Mouse (Mus musculus): ENCODE measurements around the gene 2610528J11Rik. TPM values are rescaled to one million over a fixed set of nuclear protein-coding genes. Genes with fewer than 3 reads are reported as not detected.
A peak's percentile ranks its signal among the peaks of the same experiment; 100 is the strongest.
"Not testable (repeated sequence)": the region's sequence is repeated elsewhere in the genome, so short reads cannot be mapped to it uniquely, and the experiment has no call there.

2610528J11Rik gene
- polyA plus RNA-seq, 1 experiment from 2014 or later: 8.2 TPM

DNA sequence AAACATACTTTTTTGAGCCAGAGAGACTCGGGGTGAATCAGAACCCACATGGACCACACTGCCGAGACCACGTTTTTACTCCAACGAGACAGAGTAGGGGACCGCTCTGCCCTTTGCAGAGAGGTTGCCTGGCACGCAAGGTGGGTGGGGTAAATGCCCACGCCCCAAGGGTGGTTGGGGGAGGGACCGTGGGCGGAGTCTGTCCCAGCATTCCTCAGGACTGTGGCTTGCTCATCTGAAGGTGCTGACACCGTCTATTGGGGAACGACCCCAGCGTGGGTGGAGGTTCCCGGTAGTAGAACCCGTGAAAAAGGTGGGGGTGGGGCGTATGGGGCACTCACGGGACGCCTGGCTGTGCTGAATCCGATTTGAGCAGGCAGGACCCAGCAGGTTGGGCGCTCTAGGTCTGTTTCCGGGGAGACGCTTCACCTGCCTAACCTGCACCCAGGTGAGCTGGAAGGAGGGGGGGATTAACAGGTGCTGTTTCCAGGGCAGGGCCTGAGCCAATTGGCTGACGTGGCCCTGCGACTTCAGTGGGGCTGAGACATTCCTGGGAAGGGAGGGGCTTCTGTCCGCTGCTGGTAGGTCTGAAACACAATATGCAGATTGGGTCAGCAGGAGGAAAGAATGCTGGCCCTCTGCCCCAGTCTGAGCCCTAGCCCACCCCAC, 16.9 kb downstream of the 2610528J11Rik start, which contains the start of gene Tmem125:
Gene Tmem125 (minus strand): TSS at position 453 of the 669 bp plus-strand sequence.
- H3K27ac ChIP-seq (replicated peaks; ENCODE audit: low read depth, low read length): peak within 1 kb of the TSS; percentile 39
- H3K4me2 ChIP-seq (ENCODE audit: low read depth, low read length): peak within 1 kb of the TSS; percentile 64
- H3K36me3 ChIP-seq (ENCODE audit: control insufficient read depth, insufficient read depth, low read length): no peaks in the 10 kb centered on the region
- DNase-seq (ENCODE audit: low spot score) (peak; percentile 87), ATAC-seq (ENCODE audit: low read depth) (peak; percentile 92)
- H3K9ac ChIP-seq (ENCODE audit: low read depth, low read length): peak within 1 kb of the TSS; percentile 32; the same call in 1 of the 2 replicates
- H3K27me3 ChIP-seq (replicated peaks; ENCODE audit: control insufficient read depth, insufficient read depth, low read length): peaks cover 3% of the 10 kb centered on the region; the same call in 1 of the 2 replicates
- peak within 1 kb of the TSS; percentile 34 for H3K4me3 ChIP-seq (ENCODE audit: low read depth, low read length)
- no peaks in the 10 kb centered on the region for H3K9me3 ChIP-seq (ENCODE audit: control insufficient read depth, low read length)
- peaks cover 20% of the 10 kb centered on the region for H3K4me1 ChIP-seq (ENCODE audit: control insufficient read depth, insufficient read depth, low read length)
- WGBS: 1% methylated on average over 16 of the region's 24 CpGs

DNA sequence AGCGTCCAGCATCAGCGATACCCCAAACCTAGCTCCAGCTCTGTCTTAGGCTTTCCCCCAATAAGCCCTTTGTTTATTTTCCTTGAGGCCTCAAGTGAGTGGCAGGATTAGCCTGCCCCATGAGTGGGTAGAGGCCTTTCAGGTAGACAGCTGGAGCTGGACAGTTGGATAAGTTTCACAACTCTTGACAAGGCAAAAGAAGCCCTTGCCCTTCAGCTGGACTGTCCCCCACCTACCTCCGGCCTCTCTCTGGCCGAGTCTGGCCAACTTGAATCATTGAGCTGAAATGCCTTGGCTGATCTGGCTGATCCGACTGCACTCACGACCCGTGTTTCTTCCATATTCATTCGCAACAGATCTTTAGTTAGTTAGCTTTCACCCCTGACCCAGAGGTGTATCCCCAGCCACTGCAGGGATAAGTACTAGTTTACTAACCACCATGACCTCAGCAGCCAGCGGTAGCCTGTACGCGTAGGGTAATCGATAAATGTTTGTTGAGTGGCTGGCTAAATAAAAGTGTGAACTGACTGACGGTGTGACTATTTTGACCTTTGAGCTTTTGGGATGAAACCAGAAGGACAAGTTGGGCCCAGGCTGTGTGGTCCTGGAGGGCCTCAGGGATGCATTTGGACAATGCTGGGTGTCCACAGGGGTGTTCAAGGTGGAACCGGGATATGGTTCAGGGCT, 17.8 kb downstream of the 2610528J11Rik start:
- peak overlapping the region; percentile 34; the same call in 1 of the 2 replicates for H3K4me3 ChIP-seq (ENCODE audit: low read depth, low read length)

DNA sequence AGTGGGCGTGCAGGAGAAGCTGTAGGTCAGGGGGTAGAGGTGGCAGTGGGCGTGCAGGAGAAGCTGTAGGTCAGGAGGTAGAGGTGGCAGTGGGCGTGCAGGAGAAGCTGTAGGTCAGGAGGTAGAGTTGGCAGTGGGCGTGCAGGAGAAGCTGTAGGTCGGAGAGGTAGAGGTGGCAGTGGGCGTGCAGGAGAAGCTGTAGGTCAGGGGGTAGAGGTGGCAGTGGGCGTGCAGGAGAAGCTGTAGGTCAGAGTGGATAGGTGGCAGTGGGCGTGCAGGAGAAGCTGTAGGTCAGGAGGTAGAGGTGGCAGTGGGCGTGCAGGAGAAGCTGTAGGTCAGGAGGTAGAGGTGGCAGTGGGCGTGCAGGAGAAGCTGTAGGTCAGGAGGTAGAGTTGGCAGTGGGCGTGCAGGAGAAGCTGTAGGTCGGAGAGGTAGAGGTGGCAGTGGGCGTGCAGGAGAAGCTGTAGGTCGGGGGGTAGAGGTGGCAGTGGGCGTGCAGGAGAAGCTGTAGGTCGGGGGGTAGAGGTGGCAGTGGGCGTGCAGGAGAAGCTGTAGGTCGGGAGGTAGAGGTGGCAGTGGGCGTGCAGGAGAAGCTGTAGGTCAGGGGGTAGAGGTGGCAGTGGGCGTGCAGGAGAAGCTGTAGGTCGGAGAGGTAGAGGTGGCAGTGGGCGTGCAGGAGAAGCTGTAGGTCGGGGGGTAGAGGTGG, 20.8 kb downstream of the 2610528J11Rik start:
- peaks cover 11% of the 10 kb centered on the region for H3K4me1 ChIP-seq (ENCODE audit: control insufficient read depth, insufficient read depth, low read length)

More for the DNA sequence above, 17.8 kb downstream of the 2610528J11Rik start:
- no peak for ATAC-seq (ENCODE audit: low read depth)
- peaks cover 20% of the 10 kb centered on the region for H3K4me1 ChIP-seq (ENCODE audit: control insufficient read depth, insufficient read depth, low read length)
- peak overlapping the region; percentile 64 for H3K4me2 ChIP-seq (ENCODE audit: low read depth, low read length)
- no peak for DNase-seq (ENCODE audit: low spot score)
- H3K9me3 ChIP-seq (ENCODE audit: control insufficient read depth, low read length): no peaks in the 10 kb centered on the region
- H3K27ac ChIP-seq (replicated peaks; ENCODE audit: low read depth, low read length): peak overlapping the region; percentile 17
- 67% methylated on average over 14 of the region's 14 CpGs for WGBS
- peaks cover 3% of the 10 kb centered on the region; the same call in 1 of the 2 replicates for H3K27me3 ChIP-seq (replicated peaks; ENCODE audit: control insufficient read depth, insufficient read depth, low read length)
- no peaks in the 10 kb centered on the region for H3K36me3 ChIP-seq (ENCODE audit: control insufficient read depth, insufficient read depth, low read length)
- H3K9ac ChIP-seq (ENCODE audit: low read depth, low read length): peak overlapping the region; percentile 32; the same call in 1 of the 2 replicates

DNA sequence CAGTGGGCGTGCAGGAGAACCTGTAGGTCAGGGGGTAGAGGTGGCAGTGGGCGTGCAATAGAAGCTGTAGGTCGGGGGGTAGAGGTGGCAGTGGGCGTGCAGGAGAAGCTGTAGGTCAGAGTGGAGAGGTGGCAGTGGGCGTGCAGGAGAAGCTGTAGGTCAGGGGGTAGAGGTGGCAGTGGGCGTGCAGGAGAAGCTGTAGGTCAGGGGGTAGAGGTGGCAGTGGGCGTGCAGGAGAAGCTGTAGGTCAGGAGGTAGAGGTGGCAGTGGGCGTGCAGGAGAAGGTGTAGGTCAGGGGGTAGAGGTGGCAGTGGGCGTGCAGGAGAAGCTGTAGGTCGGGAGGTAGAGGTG, 21.3 kb downstream of the 2610528J11Rik start:
- peak; percentile 84 for DNase-seq (ENCODE audit: low spot score)
- H3K4me2 ChIP-seq (ENCODE audit: low read depth, low read length); H3K9ac ChIP-seq (ENCODE audit: low read depth, low read length); ATAC-seq (ENCODE audit: low read depth); H3K9me3 ChIP-seq (ENCODE audit: control insufficient read depth, low read length); H3K36me3 ChIP-seq (ENCODE audit: control insufficient read depth, insufficient read depth, low read length); H3K4me3 ChIP-seq (ENCODE audit: low read depth, low read length); H3K27ac ChIP-seq (replicated peaks; ENCODE audit: low read depth, low read length); H3K27me3 ChIP-seq (replicated peaks; ENCODE audit: control insufficient read depth, insufficient read depth, low read length): not testable (repeated sequence)
- H3K4me1 ChIP-seq (ENCODE audit: control insufficient read depth, insufficient read depth, low read length): peaks cover 11% of the 10 kb centered on the region
- 84% methylated on average over 10 of the region's 10 CpGs for WGBS

More for the DNA sequence above, 20.8 kb downstream of the 2610528J11Rik start:
- DNase-seq (ENCODE audit: low spot score); H3K9ac ChIP-seq (ENCODE audit: low read depth, low read length); H3K9me3 ChIP-seq (ENCODE audit: control insufficient read depth, low read length); H3K36me3 ChIP-seq (ENCODE audit: control insufficient read depth, insufficient read depth, low read length); ATAC-seq (ENCODE audit: low read depth); H3K27me3 ChIP-seq (replicated peaks; ENCODE audit: control insufficient read depth, insufficient read depth, low read length); H3K4me2 ChIP-seq (ENCODE audit: low read depth, low read length); H3K27ac ChIP-seq (replicated peaks; ENCODE audit: low read depth, low read length); H3K4me3 ChIP-seq (ENCODE audit: low read depth, low read length): not testable (repeated sequence)
- WGBS: 89% methylated on average over 22 of the region's 23 CpGs

DNA sequence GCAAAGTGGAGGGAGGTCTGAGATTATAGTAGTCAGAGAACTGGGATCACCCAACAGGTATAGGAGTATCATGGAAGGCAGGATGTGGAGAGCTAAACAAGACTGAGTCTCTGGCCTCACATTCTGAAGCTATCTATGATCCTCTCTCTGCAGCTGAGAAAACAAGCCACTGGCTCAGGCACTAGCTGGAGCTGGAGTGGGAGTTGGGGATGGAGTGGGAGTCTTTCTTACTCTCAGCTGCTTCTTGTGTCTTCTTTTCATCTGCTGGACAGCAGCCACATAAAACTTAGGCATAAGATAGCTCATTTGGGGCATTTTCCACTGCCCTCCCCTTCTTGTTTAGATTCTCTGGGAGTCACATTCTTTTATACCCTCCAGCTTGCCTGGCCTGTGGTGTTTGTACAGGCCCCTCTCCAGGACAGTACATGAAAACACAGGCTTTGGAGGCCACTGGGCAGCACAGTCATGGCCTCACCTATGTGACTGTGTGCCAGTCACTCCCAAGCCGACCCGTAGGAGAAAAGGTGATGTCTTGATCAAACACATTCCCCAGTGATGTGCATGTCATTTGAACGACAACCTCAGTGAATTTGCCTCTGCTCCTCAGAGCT, 26.3 kb downstream of the 2610528J11Rik start:
- Histone ChIP-seq H3K9ac (ENCODE audit: low read depth, low read length) (no peak overlapping the region), H3K4me1 (ENCODE audit: control insufficient read depth, insufficient read depth, low read length) (no peaks in the 10 kb centered on the region), H3K27me3 (replicated peaks; ENCODE audit: control insufficient read depth, insufficient read depth, low read length) (no peaks in the 10 kb centered on the region), H3K36me3 (ENCODE audit: control insufficient read depth, insufficient read depth, low read length) (no peaks in the 10 kb centered on the region), H3K4me3 (ENCODE audit: low read depth, low read length) (no peak overlapping the region), H3K27ac (replicated peaks; ENCODE audit: low read depth, low read length) (no peak overlapping the region), H3K4me2 (ENCODE audit: low read depth, low read length) (no peak overlapping the region), H3K9me3 (ENCODE audit: control insufficient read depth, low read length) (no peaks in the 10 kb centered on the region)
- ATAC-seq (ENCODE audit: low read depth) (no peak), DNase-seq (ENCODE audit: low spot score) (peak; percentile 27)
- WGBS: 79% methylated on average over 3 of the region's 3 CpGs

DNA sequence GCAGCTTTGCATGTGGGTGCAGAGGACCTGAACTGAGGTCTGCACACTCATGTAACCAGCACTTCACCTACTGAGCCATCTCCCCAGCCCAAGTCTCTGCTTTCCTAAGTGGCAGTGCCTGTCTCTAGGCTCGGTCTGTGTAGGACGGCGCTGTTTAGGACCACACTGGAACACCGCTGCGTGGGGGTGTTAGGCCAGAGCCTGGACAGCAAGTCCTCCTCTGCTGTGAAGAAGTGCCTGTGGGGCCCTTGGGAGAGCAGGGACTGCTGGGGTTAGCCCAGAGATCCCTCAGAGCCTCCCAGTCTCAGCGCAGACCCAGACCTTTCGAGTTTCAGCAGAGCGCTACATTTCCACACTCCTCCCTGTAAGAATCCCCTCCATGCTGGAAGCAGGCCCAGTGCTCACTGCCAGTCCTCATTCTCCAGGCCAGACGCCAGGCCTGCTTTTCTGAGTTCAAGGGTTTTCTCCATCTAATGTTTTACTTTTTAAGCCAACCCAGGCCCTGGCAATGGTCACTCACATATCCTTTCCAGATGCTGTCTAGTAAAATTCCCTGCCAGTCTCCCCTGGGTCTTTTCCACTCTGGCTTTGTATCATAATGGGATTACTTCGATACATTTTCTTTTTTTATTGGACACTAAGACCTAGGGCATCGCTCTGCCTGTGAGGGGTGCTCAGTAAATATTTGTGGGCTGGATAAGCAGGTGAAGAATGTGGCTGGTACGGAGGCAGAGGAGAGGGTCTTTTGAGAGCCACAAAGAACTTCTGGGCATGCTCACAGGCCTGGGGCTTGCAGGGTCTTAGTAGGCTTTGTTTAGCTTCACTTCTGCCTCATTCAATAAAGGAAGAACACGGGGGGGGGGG, 37.5 kb downstream of the 2610528J11Rik start:
- DNase-seq (ENCODE audit: low spot score) (peak; percentile 85), ATAC-seq (ENCODE audit: low read depth) (peak; percentile 62)
- Histone ChIP-seq H3K4me3 (ENCODE audit: low read depth, low read length) (no peak overlapping the region), H3K36me3 (ENCODE audit: control insufficient read depth, insufficient read depth, low read length) (no peaks in the 10 kb centered on the region), H3K9me3 (ENCODE audit: control insufficient read depth, low read length) (0 out of 2 replicates have a peak, but pooled peaks cover 4% of the 10 kb centered on the region), H3K4me1 (ENCODE audit: control insufficient read depth, insufficient read depth, low read length) (0 out of 2 replicates have a peak, but pooled peaks cover 3% of the 10 kb centered on the region), H3K4me2 (ENCODE audit: low read depth, low read length) (no peak overlapping the region), H3K27ac (replicated peaks; ENCODE audit: low read depth, low read length) (peak overlapping the region; percentile 68), H3K9ac (ENCODE audit: low read depth, low read length) (peak overlapping the region; percentile 8; the same call in 1 of the 2 replicates), H3K27me3 (replicated peaks; ENCODE audit: control insufficient read depth, insufficient read depth, low read length) (0 out of 2 replicates have a peak, but pooled peaks cover 3% of the 10 kb centered on the region)
- 63% methylated on average over 11 of the region's 13 CpGs for WGBS

DNA sequence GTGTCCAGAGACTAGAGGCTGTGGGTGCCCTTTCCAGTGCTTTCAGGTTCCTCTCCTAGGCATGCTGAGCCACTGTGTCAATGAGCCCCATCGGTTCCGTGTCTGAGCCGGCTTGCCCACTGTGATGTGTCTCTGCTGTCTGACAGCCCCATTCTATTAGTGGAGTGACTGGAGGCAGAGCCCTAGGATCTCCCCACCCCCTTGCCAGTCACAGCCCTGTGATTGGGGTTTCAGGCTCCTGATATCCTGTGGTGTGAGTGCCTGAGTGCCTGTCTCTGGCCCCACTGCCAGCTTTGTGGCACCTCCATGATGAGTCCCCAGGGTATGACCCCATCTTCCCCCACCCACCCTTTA, 38.1 kb downstream of the 2610528J11Rik start:
- Histone ChIP-seq H3K4me1 (ENCODE audit: control insufficient read depth, insufficient read depth, low read length) (0 out of 2 replicates have a peak, but pooled peaks cover 3% of the 10 kb centered on the region), H3K4me2 (ENCODE audit: low read depth, low read length) (no peak overlapping the region), H3K9me3 (ENCODE audit: control insufficient read depth, low read length) (0 out of 2 replicates have a peak, but pooled peaks cover 4% of the 10 kb centered on the region), H3K27me3 (replicated peaks; ENCODE audit: control insufficient read depth, insufficient read depth, low read length) (0 out of 2 replicates have a peak, but pooled peaks cover 3% of the 10 kb centered on the region), H3K4me3 (ENCODE audit: low read depth, low read length) (no peak overlapping the region), H3K9ac (ENCODE audit: low read depth, low read length) (no peak overlapping the region), H3K36me3 (ENCODE audit: control insufficient read depth, insufficient read depth, low read length) (no peaks in the 10 kb centered on the region), H3K27ac (replicated peaks; ENCODE audit: low read depth, low read length) (peak overlapping the region; percentile 68)
- ATAC-seq (ENCODE audit: low read depth) (no peak), DNase-seq (ENCODE audit: low spot score) (no peak)
- 70% methylated on average over 3 of the region's 3 CpGs for WGBS
